Mouse (Mus musculus) C2C12 (cell line): ENCODE measurements around the gene Ampd2.

Experiments
- CEBPB ChIP-seq: IDR thresholded peaks from one replicate; pipeline ENCODE4 v1.6.1; 2011; ENCODE audit warnings: low read depth, mild to moderate bottlenecking, control low read depth, moderate library complexity
- CTCF ChIP-seq: IDR thresholded peaks from one replicate; pipeline ENCODE4 v1.5.1; 2011; ENCODE audit not compliant: control insufficient read depth, insufficient read depth, insufficient read length
- MAX ChIP-seq: IDR thresholded peaks from one replicate; pipeline ENCODE4 v1.6.1; 2011; ENCODE audit warnings: mild to moderate bottlenecking, control low read depth
- MYOD1 ChIP-seq: IDR thresholded peaks from one replicate; pipeline ENCODE4 v1.6.1; 2011; ENCODE audit warnings: low read depth; ENCODE audit not compliant: control insufficient read depth, insufficient read length
- MYOG ChIP-seq: IDR thresholded peaks from one replicate; pipeline ENCODE4 v1.6.1; 2011; ENCODE audit not compliant: control insufficient read depth, insufficient read length; ENCODE audit errors: extremely low read depth
- USF1 ChIP-seq: IDR thresholded peaks from one replicate; pipeline ENCODE4 v1.6.1; 2011; ENCODE audit warnings: low read depth, mild to moderate bottlenecking, control low read depth, moderate library complexity

- TF ChIP-seq CTCF (no peak), MAX (no peak), MYOG (no peak), CEBPB (no peak), MYOD1 (no peak), USF1 (no peak)
These were observed 53.3 kb downstream of the Ampd2 start for GRCm38 (mm10) chr3:108033156-108033555.
